Mouse (Mus musculus) forebrain, embryonic 13.5 days (tissue): ENCODE measurements around the gene Otud7a. TPM values are rescaled to one million over a fixed set of nuclear protein-coding genes. Genes with fewer than 3 reads are reported as not detected.
"Not testable (repeated sequence)": the region's sequence is repeated elsewhere in the genome, so short reads cannot be mapped to it uniquely, and the experiment has no call there.

Experiments
- ATAC-seq: fragments of 200-750 bp; cut with Nextera tagmentation; 2 replicates; pipeline ENCODE4 v1.8.0; 2017
- H3K27ac ChIP-seq: fragments of 300-500 bp; sonication (generic); 2 replicates; pipeline ENCODE4 v1.5.1; 2015; ENCODE audit warnings: inconsistent platforms, mild to moderate bottlenecking, moderate library complexity
- H3K27me3 ChIP-seq: fragments of 300-500 bp; sonication (generic); 2 replicates; pipeline ENCODE4 v1.6.1; 2015; ENCODE audit warnings: mild to moderate bottlenecking, inconsistent platforms
- H3K36me3 ChIP-seq: fragments of 300-500 bp; sonication (generic); 2 replicates; pipeline ENCODE4 v1.6.1; 2015; ENCODE audit warnings: mild to moderate bottlenecking, inconsistent platforms; ENCODE audit not compliant: poor library complexity, severe bottlenecking
- H3K4me1 ChIP-seq: fragments of 300-500 bp; sonication (generic); 2 replicates; pipeline ENCODE4 v1.6.1; 2015; ENCODE audit warnings: inconsistent platforms
- H3K4me2 ChIP-seq: fragments of 300-500 bp; sonication (generic); 2 replicates; pipeline ENCODE4 v1.6.1; 2015; ENCODE audit warnings: inconsistent platforms, mild to moderate bottlenecking, moderate library complexity
- H3K4me3 ChIP-seq: fragments of 300-500 bp; sonication (generic); 2 replicates; pipeline ENCODE4 v1.5.1; 2015; ENCODE audit warnings: mild to moderate bottlenecking, inconsistent platforms
- H3K9ac ChIP-seq: fragments of 300-500 bp; sonication (generic); 2 replicates; pipeline ENCODE4 v1.6.1; 2015; ENCODE audit warnings: mild to moderate bottlenecking, inconsistent platforms
- H3K9me3 ChIP-seq: fragments of 300-500 bp; sonication (generic); replicated peaks from 2 replicates; pipeline ENCODE4 v1.6.1; 2016; ENCODE audit warnings: inconsistent platforms
- WGBS: fragments of 180-500 bp; shearing (Covaris S2); methylation state at CpG from one replicate; pipeline ENCODE4 v1.1.7; 2015; 5-methylcytosine and 5-hydroxymethylcytosine counted together
- polyA plus RNA-seq: library from polyadenylated mRNA; unstranded; fragments of >200 nt; fragmentation: Nextera tagmentation; extraction: Ambion mirVana; gene quantifications from 2 replicates; pipeline ENCODE4 v1.2.1, GENCODE M21; 2015

The Otud7a gene
- polyA plus RNA-seq, 1 experiment from 2014 or later, result 1.8 TPM

DNA sequence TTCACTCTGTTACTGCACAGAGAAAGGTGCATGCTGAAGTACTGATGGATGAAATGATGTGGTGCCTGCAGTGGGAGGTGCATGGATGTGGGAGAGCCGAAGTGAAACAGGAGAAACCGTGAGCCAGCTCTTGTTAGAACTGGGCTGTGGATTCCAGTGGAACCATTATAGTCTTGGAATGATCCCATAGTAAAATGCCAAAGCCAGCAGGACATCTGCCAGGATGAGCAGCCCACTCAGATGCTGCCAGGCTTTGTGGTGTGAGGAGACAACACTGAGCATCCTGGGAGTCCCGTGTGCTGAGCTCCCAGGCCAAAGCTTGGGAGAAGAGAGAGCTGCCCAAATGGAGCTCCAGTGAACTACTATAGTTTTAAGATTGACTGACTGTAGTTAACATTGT, 220.9 kb downstream of the Otud7a start:
- Histone ChIP-seq H3K4me2 (no peak overlapping the region), H3K36me3 (no peaks in the 10 kb centered on the region), H3K27me3 (no peaks in the 10 kb centered on the region), H3K4me3 (no peak overlapping the region), H3K9ac (no peak overlapping the region), H3K4me1 (peaks cover 21% of the 10 kb centered on the region), H3K9me3 (no peaks in the 10 kb centered on the region), H3K27ac (no peak overlapping the region)
- 85% methylated on average over 3 of the region's 3 CpGs for WGBS
- no peak for ATAC-seq

DNA sequence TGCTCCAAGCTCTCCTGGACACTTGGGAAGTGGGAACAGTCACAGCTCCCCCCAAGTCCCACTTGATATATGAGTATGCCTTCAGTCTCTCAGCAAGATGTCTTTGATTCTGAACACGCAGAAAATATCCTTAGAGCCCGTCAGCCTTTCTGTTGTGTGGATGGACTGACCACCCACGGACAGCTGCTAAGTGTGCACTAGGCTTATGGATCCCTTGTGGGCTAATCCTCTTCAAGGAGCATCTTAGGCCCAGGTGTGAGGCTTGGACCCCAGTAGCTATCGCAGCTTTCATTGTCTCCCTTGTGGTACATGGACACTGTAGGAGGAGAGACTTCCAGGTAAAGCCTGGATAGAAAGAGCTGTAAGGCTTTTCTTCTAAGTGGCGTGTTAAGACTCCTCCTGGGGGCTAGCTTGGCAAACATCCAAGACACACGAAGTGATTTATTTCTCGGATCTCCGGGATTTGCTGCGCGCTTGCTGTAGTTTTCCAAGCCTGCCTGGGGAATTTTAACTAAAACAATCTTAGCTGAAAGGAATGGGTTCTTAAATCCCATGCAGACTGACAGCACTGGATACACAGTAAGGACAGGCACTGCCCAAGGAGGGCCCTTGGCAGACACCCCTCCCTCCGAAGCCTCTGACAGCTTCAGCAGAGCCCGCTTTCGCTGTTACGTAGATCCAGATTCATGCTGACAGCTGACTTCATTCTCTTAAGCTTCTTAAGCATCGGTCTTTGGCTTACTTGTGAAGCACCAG, 223.6 kb downstream of the Otud7a start:
- 44% methylated on average over 15 of the region's 15 CpGs for WGBS
- ATAC-seq, result peak; percentile 42
- Histone ChIP-seq H3K4me1 (peaks cover 19% of the 10 kb centered on the region), H3K27ac (peak overlapping the region; percentile 60), H3K9ac (no peak overlapping the region), H3K27me3 (no peaks in the 10 kb centered on the region), H3K36me3 (no peaks in the 10 kb centered on the region), H3K9me3 (no peaks in the 10 kb centered on the region), H3K4me3 (no peak overlapping the region), H3K4me2 (peak overlapping the region; percentile 35)

DNA sequence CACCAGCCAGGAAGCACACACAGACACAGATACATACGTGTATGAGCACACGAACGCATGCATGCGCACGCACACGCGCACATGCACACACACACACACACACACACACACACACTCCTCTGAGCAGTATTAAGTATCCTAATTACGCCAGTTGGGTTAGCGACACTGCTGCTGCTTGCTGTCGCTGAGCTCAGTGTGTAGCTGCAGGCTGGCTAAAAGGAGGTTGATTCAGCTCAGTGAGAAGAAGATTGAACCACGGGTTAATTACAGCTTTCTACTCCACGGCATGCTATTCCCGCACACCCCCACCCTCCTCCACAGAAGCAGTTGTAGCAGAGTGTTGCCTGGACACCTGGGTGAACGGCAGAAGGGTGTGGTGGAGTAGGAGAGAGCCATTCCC, 224.4 kb downstream of the Otud7a start:
- H3K27ac ChIP-seq, result peak overlapping the region; percentile 60
- whole genome bisulfite sequencing, result 56% methylated on average over 14 of the region's 14 CpGs

DNA sequence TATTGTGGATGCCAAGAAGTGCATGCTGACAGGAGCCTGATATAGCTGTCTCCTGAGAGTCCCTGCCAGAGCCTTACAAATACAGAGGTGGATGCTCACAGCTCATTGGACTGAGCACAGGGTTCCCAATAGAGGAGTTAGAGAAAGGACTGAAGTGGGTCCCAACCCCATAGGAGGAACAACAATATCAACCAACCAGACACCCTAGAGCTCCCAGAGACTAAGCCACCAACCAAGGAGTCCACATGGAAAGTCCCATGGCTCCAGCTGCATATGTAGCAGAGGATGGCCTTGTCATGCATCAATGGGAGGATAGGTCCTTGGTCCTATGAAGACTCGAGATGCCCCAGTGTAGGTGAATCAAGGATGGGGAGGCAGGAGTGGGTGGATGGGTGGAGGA, 226.4 kb downstream of the Otud7a start:
- H3K4me3 ChIP-seq, H3K27ac ChIP-seq, ATAC-seq, H3K9ac ChIP-seq, H3K27me3 ChIP-seq, H3K36me3 ChIP-seq, H3K9me3 ChIP-seq, H3K4me2 ChIP-seq: not testable (repeated sequence)
- WGBS, result 85% methylated on average over 1 of the region's 1 CpGs
- H3K4me1 ChIP-seq, result peaks cover 19% of the 10 kb centered on the region

More for the DNA sequence above, 224.4 kb downstream of the Otud7a start:
- ATAC-seq, result peak; percentile 72
- no peak overlapping the region for H3K4me3 ChIP-seq
- H3K27me3 ChIP-seq, result no peaks in the 10 kb centered on the region
- H3K9ac ChIP-seq, result no peak overlapping the region
- no peaks in the 10 kb centered on the region for H3K36me3 ChIP-seq
- H3K9me3 ChIP-seq, result no peaks in the 10 kb centered on the region
- H3K4me1 ChIP-seq, result peaks cover 19% of the 10 kb centered on the region
- H3K4me2 ChIP-seq, result peak overlapping the region; percentile 35; the same call in 1 of the 2 replicates

DNA sequence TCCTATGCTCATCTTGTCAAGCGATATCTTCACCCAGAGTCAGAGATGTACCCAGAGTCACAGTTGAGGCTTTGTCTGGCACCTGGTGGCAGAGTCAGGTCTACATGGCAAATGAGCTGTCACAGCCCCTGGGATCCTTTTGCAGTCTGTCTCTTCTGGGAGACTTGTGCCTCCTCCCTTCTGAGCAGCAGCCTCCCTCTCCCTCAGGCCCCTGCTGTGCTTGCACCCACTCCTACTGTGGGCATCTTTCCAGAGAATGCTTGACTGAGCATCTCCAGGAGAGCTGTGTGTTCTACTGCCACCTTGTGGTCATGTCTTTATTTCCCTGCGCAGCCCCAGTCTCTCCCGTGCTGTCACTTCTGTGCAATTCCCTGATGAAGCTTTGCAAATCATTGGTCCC, 227.4 kb downstream of the Otud7a start:
- Histone ChIP-seq H3K4me1 (peaks cover 19% of the 10 kb centered on the region), H3K36me3 (no peaks in the 10 kb centered on the region), H3K27me3 (no peaks in the 10 kb centered on the region), H3K4me2 (no peak overlapping the region), H3K9ac (no peak overlapping the region), H3K27ac (peak overlapping the region; percentile 48; the same call in 1 of the 2 replicates), H3K9me3 (no peaks in the 10 kb centered on the region), H3K4me3 (no peak overlapping the region)
- ATAC-seq, result peak; percentile 86
- 17% methylated on average over 3 of the region's 3 CpGs for WGBS

DNA sequence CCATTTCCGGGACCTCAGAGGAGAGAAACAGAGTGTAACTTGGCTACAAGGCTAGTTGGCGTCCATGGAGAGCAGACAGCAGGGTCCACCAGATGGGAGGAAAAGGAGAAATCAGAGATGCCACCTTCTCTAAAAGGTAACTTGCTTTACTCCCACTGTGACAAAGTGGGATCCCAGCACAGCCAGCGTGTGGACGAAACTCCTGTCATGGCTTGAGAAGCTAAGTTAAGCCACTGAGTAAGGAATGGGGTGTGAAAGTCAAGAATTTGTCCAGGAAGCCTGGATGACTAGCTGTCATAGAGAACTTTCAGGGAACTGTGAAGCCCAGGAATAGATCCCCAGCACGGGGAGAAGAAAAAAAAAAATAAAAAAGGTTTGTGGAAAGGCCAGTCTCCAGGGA, 232.1 kb downstream of the Otud7a start:
- Histone ChIP-seq H3K4me3 (no peak overlapping the region), H3K9ac (no peak overlapping the region), H3K4me2 (no peak overlapping the region), H3K27ac (no peak overlapping the region), H3K36me3 (no peaks in the 10 kb centered on the region), H3K27me3 (no peaks in the 10 kb centered on the region), H3K4me1 (peaks cover 3% of the 10 kb centered on the region; the same call in 1 of the 2 replicates), H3K9me3 (no peaks in the 10 kb centered on the region)
- ATAC-seq, result no peak
- 91% methylated on average over 5 of the region's 5 CpGs for WGBS

DNA sequence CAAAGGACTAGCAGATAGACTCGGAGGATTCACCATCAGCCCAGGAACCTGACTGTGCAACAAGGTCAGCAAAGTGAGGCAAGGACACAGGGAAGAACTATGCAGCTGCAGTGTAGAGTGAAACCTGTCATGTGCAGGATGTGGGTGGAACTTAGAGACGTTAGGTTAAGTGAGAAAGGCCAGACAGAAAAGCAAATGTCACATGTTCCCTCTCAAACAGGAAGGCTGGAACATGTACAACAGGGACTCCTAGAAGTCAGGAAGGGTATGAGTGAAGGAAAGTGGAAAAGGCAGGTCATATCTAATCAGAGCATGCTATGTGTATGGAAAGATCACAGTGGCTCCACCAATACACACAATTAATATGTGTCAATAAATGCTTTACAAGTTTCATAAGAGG, 232.6 kb downstream of the Otud7a start:
- Histone ChIP-seq H3K4me1 (no peaks in the 10 kb centered on the region), H3K4me3 (no peak overlapping the region), H3K36me3 (no peaks in the 10 kb centered on the region), H3K4me2 (no peak overlapping the region), H3K9ac (no peak overlapping the region), H3K27me3 (no peaks in the 10 kb centered on the region), H3K9me3 (no peaks in the 10 kb centered on the region), H3K27ac (no peak overlapping the region)
- WGBS, result 76% methylated on average over 2 of the region's 2 CpGs
- no peak for ATAC-seq

DNA sequence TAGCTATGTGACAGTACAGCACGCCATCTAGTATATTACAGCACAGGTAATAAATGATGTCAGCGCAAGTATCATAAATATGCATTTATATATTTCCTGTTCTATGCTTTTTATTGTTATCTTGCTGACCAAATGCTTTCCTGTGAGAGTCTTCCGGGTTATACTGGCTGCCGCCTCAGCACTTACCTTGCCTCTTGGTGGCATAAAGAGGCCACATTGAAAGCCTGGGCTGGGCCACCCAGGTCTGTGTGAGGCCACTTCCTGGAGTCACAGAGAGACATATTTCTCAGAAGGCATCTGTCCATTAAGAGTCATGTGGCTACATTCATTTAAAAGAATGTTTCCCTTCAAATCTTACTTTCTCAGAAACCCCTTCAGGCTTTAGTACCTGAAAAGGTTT, 242.5 kb downstream of the Otud7a start:
- Histone ChIP-seq H3K4me3 (no peak overlapping the region), H3K9me3 (no peaks in the 10 kb centered on the region), H3K36me3 (no peaks in the 10 kb centered on the region), H3K27ac (no peak overlapping the region), H3K9ac (no peak overlapping the region), H3K4me1 (no peaks in the 10 kb centered on the region), H3K27me3 (no peaks in the 10 kb centered on the region), H3K4me2 (no peak overlapping the region)
- no peak for ATAC-seq
- 94% methylated on average over 4 of the region's 4 CpGs for WGBS

DNA sequence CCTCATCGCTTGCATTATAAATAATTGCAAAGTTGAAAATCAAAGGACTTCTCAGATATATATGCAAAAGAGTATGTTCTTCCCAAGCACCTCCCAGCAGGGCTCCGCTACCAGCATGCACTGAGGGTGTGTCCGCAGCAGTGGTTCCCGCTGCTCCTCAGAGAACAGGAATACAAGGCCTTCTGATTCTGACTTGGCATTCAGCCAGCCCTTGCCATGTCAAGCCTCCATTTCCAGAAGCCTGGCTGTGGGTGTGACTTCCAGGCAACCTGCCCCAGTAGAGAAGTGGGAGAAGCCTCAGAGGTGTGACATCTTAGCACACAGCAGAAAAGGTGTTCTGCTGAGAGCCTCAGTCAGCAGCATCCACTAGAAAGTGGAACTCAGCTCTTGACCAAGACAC, 253.4 kb downstream of the Otud7a start:
- H3K4me1 ChIP-seq, result 0 out of 2 replicates have a peak, but pooled peaks cover 4% of the 10 kb centered on the region
- ATAC-seq, result no peak
- H3K36me3 ChIP-seq, result no peaks in the 10 kb centered on the region
- no peak overlapping the region for H3K27ac ChIP-seq
- H3K9me3 ChIP-seq, result no peaks in the 10 kb centered on the region
- 82% methylated on average over 4 of the region's 4 CpGs for WGBS
- H3K27me3 ChIP-seq, result no peaks in the 10 kb centered on the region
- H3K4me2 ChIP-seq, result no peak overlapping the region
- no peak overlapping the region for H3K9ac ChIP-seq
- H3K4me3 ChIP-seq, result no peak overlapping the region

DNA sequence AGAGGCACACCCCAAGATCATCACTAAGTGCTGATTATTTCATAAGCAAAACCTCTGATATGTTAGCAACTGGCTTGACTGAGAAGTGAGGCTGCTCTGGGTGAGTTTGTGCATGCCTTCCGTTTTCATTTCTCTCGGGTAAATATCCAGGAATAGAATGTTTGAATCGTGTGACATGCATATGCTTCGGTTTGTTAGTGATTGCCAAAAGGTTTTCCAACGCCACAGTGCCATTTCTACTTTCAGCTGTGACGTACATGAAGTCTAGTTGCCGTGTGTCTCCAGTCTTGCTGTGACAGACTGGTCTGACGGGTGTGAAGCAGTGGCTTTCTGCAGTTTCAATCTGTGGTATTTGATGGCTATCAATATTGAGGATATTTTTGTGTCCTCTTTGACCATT, 273.4 kb downstream of the Otud7a start:
- Histone ChIP-seq H3K27me3 (no peaks in the 10 kb centered on the region), H3K27ac (no peak overlapping the region), H3K9me3 (no peaks in the 10 kb centered on the region), H3K4me1 (no peaks in the 10 kb centered on the region), H3K4me3 (no peak overlapping the region), H3K9ac (no peak overlapping the region), H3K36me3 (no peaks in the 10 kb centered on the region), H3K4me2 (no peak overlapping the region)
- WGBS, result 83% methylated on average over 8 of the region's 8 CpGs
- no peak for ATAC-seq

DNA sequence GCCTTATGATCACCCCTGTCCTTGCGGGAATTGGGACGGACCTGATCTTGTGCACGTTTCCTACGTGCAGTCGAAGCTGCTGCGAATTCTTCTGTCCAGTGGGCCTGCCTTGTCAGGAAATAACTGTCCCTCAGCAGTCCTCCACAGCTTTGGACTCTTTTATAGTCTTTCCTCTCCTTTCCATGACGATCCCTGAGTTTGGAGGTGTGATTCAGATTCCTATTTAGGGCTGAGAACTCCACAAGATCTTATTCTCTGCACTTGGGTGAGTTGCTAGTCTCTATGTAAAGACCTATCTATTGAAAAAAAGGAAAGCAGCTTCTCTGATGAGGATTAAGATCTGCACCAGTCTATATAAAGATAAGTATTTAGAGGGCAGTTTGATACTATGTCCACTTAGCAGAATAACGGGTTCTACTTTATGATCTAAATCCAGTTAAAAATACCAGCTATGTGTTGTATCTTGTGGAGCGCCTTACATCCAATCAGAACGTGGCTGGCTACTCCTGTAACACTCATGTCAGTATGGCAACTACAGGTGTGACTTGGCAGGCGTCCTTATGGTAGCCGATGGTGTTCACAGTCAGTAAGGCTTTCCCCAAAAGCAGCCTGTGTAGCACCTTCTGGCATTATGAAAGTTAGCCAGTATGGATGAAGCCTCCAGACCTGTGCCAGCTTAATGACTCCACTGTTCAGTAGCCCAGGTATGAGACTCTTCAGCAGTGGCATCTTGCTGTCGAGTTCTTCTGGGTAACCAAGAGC, 274.8 kb downstream of the Otud7a start:
- no peaks in the 10 kb centered on the region for H3K36me3 ChIP-seq
- WGBS, result 89% methylated on average over 13 of the region's 13 CpGs
- H3K4me1 ChIP-seq, result no peaks in the 10 kb centered on the region
- H3K9ac ChIP-seq, result no peak overlapping the region
- H3K4me3 ChIP-seq, result no peak overlapping the region
- ATAC-seq, result no peak
- H3K4me2 ChIP-seq, result no peak overlapping the region
- no peaks in the 10 kb centered on the region for H3K27me3 ChIP-seq
- no peak overlapping the region for H3K27ac ChIP-seq
- H3K9me3 ChIP-seq, result no peaks in the 10 kb centered on the region

DNA sequence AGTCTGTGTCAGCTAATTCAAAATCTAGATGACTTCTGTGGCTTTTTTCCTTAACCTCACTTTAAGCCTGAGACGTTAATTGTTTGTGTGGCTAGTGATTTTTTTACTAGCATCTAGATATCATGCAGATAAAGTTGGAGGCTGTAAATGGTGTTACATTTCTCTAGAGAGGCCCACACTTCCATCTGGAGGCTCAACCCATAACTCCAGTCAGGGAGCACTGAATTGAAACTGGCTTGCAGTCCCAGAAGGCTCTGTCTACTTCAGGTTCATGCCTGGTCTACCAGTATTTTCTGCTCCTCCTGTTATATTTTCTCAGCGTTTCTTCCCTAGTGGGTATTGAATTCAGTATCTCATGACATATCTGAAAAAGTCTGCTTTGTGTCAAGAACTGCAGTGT, 276.1 kb downstream of the Otud7a start:
- no peak for ATAC-seq
- H3K27ac ChIP-seq, result no peak overlapping the region
- no peaks in the 10 kb centered on the region for H3K36me3 ChIP-seq
- 89% methylated on average over 2 of the region's 2 CpGs for WGBS
- H3K4me2 ChIP-seq, result no peak overlapping the region
- no peaks in the 10 kb centered on the region for H3K27me3 ChIP-seq
- no peak overlapping the region for H3K9ac ChIP-seq
- no peaks in the 10 kb centered on the region for H3K9me3 ChIP-seq
- H3K4me1 ChIP-seq, result no peaks in the 10 kb centered on the region
- no peak overlapping the region for H3K4me3 ChIP-seq
